Mouse (Mus musculus) lung, embryonic 16.5 days (tissue): ENCODE measurements around the gene Cxcr1. TPM values are rescaled to one million over a fixed set of nuclear protein-coding genes. Genes with fewer than 3 reads are reported as not detected.

Source experiments
- ATAC-seq: fragments of 200-750 bp; cut with Nextera tagmentation; 2 replicates; pipeline ENCODE4 v1.8.0; 2017; ENCODE audit warnings: low read depth, mild to moderate bottlenecking, moderate library complexity
- H3K27ac ChIP-seq: fragments of 300-500 bp; sonication (generic); 2 replicates; pipeline ENCODE4 v1.5.1; 2014; ENCODE audit warnings: mild to moderate bottlenecking, control low read depth, low read length
- H3K27me3 ChIP-seq: fragments of 300-500 bp; sonication (generic); 2 replicates; pipeline ENCODE4 v1.6.1; 2014; ENCODE audit warnings: low read depth, low read length, mixed read lengths; ENCODE audit not compliant: control insufficient read depth, insufficient read depth
- H3K36me3 ChIP-seq: fragments of 300-500 bp; sonication (generic); 2 replicates; pipeline ENCODE4 v1.6.1; 2014; ENCODE audit warnings: low read length; ENCODE audit not compliant: control insufficient read depth, insufficient read depth
- H3K4me1 ChIP-seq: fragments of 300-500 bp; sonication (generic); replicated peaks from 2 replicates; pipeline ENCODE4 v1.6.1; 2014; ENCODE audit warnings: low read length, mixed read lengths; ENCODE audit not compliant: control insufficient read depth, insufficient read depth
- H3K4me2 ChIP-seq: fragments of 300-500 bp; sonication (generic); 2 replicates; pipeline ENCODE4 v1.6.1; 2014; ENCODE audit warnings: low read depth, low read length, control low read depth
- H3K4me3 ChIP-seq: fragments of 300-500 bp; sonication (generic); 2 replicates; pipeline ENCODE4 v1.5.1; 2014; ENCODE audit warnings: mild to moderate bottlenecking, low read length, control low read depth
- H3K9ac ChIP-seq: fragments of 300-500 bp; sonication (generic); 2 replicates; pipeline ENCODE4 v1.6.1; 2014; ENCODE audit warnings: low read length, control low read depth
- H3K9me3 ChIP-seq: fragments of 300-500 bp; sonication (generic); 2 replicates; pipeline ENCODE4 v1.6.1; 2016; ENCODE audit warnings: low read length; ENCODE audit not compliant: control insufficient read depth
- WGBS: fragments of 180-500 bp; shearing (Covaris S2); extraction: QIAGEN DNeasy Blood & Tissue Kit; methylation state at CpG from one replicate; pipeline ENCODE4 v1.1.7; 2014; 5-methylcytosine and 5-hydroxymethylcytosine counted together
- polyA plus RNA-seq: library from polyadenylated mRNA; unstranded; fragments of >200 nt; fragmentation: Nextera tagmentation; extraction: Ambion mirVana; gene quantifications from 2 replicates; pipeline ENCODE4 v1.2.1, GENCODE M21; 2015

The Cxcr1 gene
- polyA plus RNA-seq, 1 experiment from 2014 or later = not detected

GRCm38 (mm10) chr1:74230992-74231391 lies 36.6 kb upstream of the Cxcr1 start:
- Histone ChIP-seq H3K27ac (no peak overlapping the region), H3K9ac (no peak overlapping the region), H3K27me3 (no peaks in the 10 kb centered on the region), H3K9me3 (no peaks in the 10 kb centered on the region), H3K4me1 (no peaks in the 10 kb centered on the region), H3K36me3 (no peaks in the 10 kb centered on the region), H3K4me3 (no peak overlapping the region), H3K4me2 (no peak overlapping the region)
- no peak for ATAC-seq
- 29% methylated on average over 1 of the region's 1 CpGs for WGBS

DNA sequence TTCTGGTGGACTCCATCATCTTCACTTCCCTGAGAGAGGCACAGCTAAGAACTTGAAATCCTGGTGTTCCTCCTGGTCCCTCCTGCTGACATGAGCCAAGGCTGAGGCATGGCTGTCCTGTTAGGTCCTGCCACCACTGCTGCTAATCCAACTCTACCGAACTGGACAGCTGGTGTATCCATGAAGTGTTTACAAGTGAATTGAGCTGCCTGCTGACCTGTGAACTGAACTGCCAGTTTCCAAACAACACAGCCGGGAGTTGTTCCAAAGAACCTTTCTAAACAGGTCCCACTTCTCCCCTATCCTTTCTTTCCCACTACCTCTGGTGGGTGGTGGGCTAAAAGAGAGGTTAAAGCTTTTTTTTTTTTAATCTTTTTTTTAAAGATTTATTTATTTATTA lies 35.5 kb upstream of the Cxcr1 start:
- WGBS = 28% methylated on average over 2 of the region's 2 CpGs
- ATAC-seq = no peak

DNA sequence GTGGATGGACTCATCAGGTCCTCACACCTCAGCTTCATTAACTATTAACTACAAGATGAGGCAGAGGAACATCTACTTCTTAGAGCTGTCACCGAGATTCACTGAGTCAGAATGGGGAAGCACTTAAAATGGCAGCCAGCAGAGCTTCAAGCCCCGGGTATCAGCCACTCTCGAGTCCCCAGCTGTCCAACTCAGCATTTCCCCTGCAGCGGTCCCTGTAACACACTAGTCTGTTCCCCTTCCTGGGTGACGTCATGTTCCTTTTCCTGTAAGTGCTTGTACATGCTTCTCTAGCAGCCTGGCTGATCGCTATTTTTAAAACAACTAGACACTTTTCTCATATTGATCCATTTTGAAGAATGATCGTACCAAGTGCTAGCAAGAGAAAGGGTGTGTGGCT lies 32.9 kb upstream of the Cxcr1 start:
- no peak overlapping the region for H3K4me2 ChIP-seq
- no peaks in the 10 kb centered on the region for H3K9me3 ChIP-seq
- 54% methylated on average over 7 of the region's 7 CpGs for WGBS
- H3K27ac ChIP-seq = no peak overlapping the region
- no peaks in the 10 kb centered on the region for H3K27me3 ChIP-seq
- H3K4me3 ChIP-seq = no peak overlapping the region
- H3K4me1 ChIP-seq = no peaks in the 10 kb centered on the region
- H3K36me3 ChIP-seq = no peaks in the 10 kb centered on the region
- no peak for ATAC-seq
- no peak overlapping the region for H3K9ac ChIP-seq

More for the DNA sequence above, 35.5 kb upstream of the Cxcr1 start:
- Histone ChIP-seq H3K9me3 (no peaks in the 10 kb centered on the region), H3K27ac (no peak overlapping the region), H3K4me3 (no peak overlapping the region), H3K27me3 (no peaks in the 10 kb centered on the region), H3K4me1 (no peaks in the 10 kb centered on the region), H3K4me2 (no peak overlapping the region), H3K36me3 (no peaks in the 10 kb centered on the region), H3K9ac (no peak overlapping the region)

DNA sequence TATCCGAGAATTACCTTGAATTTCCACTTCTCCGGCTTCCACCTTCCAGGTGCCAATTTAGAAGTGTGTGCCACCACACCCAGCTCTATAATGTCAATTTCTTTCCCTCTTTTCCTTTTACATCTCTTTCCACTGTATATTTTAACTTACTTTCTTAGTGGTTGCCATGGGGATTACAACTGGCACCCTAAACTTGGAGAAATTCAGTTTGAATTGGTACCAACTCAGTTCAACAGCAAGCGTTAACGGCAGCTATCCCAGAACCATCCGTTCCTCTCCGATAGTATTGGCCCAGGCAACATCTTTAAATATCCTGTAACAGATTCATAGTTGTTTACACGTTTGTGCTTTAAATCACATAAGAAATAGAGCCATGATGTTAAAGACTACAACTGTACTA lies 25.5 kb upstream of the Cxcr1 start:
- WGBS = 85% methylated on average over 7 of the region's 7 CpGs
- ATAC-seq = no peak

DNA sequence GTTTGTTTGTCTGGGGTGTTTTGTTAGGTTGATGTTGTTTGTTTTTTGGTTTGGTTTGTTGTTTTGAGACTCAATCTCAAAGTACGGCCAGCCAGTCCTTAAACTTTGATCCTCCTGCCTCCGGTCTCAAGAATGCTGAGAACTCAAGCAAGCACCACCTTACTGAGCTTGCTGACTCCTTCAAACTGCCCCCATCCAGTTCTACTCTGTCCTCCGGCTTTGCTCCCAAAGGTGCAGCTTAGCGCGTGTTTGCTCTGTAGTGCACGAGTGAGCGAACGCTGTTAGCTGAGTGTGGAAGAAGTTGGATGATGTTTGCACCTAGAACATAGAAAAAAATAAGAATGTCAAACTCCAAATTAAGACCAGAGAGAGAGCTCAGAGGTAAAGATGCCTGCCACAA lies 14.5 kb upstream of the Cxcr1 start:
- H3K9me3 ChIP-seq = no peaks in the 10 kb centered on the region
- H3K27ac ChIP-seq = no peak overlapping the region
- WGBS = 72% methylated on average over 8 of the region's 8 CpGs
- ATAC-seq = no peak
- H3K4me2 ChIP-seq = no peak overlapping the region
- H3K4me3 ChIP-seq = no peak overlapping the region
- H3K36me3 ChIP-seq = no peaks in the 10 kb centered on the region
- H3K27me3 ChIP-seq = no peaks in the 10 kb centered on the region
- no peak overlapping the region for H3K9ac ChIP-seq
- no peaks in the 10 kb centered on the region for H3K4me1 ChIP-seq

More for the DNA sequence above, 25.5 kb upstream of the Cxcr1 start:
- Histone ChIP-seq H3K4me1 (no peaks in the 10 kb centered on the region), H3K36me3 (no peaks in the 10 kb centered on the region), H3K27me3 (no peaks in the 10 kb centered on the region), H3K4me3 (no peak overlapping the region), H3K9me3 (no peaks in the 10 kb centered on the region), H3K4me2 (no peak overlapping the region), H3K9ac (no peak overlapping the region), H3K27ac (no peak overlapping the region)

GRCm38 (mm10) chr1:74207906-74208305 lies 13.5 kb upstream of the Cxcr1 start:
- no peak for ATAC-seq
- no peak overlapping the region for H3K27ac ChIP-seq
- 48% methylated on average over 8 of the region's 9 CpGs for WGBS
- no peaks in the 10 kb centered on the region for H3K27me3 ChIP-seq
- H3K4me3 ChIP-seq = no peak overlapping the region
- H3K4me2 ChIP-seq = no peak overlapping the region
- H3K36me3 ChIP-seq = no peaks in the 10 kb centered on the region
- no peak overlapping the region for H3K9ac ChIP-seq
- H3K9me3 ChIP-seq = no peaks in the 10 kb centered on the region
- no peaks in the 10 kb centered on the region for H3K4me1 ChIP-seq

DNA sequence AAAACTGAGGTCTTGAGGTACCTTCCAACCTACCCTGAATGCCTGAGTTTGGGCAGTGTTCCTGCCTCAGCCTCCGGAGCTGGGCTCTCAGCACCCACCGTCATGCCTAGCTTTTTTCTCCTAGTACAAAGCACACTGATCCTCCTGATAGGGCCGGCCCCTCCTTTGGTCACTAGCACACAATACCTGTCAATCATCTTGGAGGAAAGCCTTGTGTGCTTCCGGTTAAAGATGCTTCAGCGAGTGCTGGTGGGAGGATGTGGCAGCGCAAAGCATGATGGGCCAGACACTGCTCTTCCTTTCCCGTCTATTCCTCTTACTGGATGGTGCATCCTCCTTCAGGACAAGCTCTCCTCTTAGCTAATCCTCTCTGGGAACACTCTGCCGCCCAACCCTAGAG lies 12.2 kb upstream of the Cxcr1 start:
- no peak for ATAC-seq
- WGBS = 66% methylated on average over 8 of the region's 8 CpGs
- Histone ChIP-seq H3K9ac (no peak overlapping the region), H3K27me3 (no peaks in the 10 kb centered on the region), H3K4me1 (no peaks in the 10 kb centered on the region), H3K4me3 (no peak overlapping the region), H3K9me3 (no peaks in the 10 kb centered on the region), H3K27ac (no peak overlapping the region), H3K36me3 (no peaks in the 10 kb centered on the region), H3K4me2 (no peak overlapping the region)

DNA sequence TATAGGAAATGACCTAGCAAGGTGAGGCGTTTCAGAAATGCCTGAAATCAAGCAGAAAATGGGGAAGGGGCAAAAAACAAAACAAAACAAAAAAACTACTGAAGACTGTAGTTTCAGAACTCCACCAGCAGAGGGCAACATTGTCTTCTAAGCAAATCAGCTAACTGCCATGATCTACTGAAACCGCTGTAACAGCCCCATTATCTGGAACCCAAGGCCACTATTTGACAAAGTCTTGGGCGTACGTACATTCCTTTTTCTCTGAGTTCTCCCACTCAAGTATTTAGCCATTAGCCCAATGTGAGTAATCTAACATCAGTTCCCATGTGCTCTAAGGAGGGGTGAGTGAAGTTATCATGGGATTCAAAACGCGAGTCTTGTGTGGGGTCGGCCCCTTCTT lies 11.4 kb upstream of the Cxcr1 start:
- H3K27ac ChIP-seq = no peak overlapping the region
- H3K4me1 ChIP-seq = 0 out of 2 replicates have a peak, but pooled peaks cover 2% of the 10 kb centered on the region
- H3K36me3 ChIP-seq = no peaks in the 10 kb centered on the region
- H3K9ac ChIP-seq = no peak overlapping the region
- no peak overlapping the region for H3K4me2 ChIP-seq
- no peak overlapping the region for H3K4me3 ChIP-seq
- H3K9me3 ChIP-seq = no peaks in the 10 kb centered on the region
- WGBS = 53% methylated on average over 7 of the region's 7 CpGs
- H3K27me3 ChIP-seq = no peaks in the 10 kb centered on the region
- ATAC-seq = no peak

- no peak overlapping the region for H3K9ac ChIP-seq
- 56% methylated on average over 5 of the region's 5 CpGs for WGBS
- H3K9me3 ChIP-seq = no peaks in the 10 kb centered on the region
- no peaks in the 10 kb centered on the region for H3K36me3 ChIP-seq
- 0 out of 2 replicates have a peak, but pooled peaks cover 8% of the 10 kb centered on the region for H3K4me1 ChIP-seq
- no peaks in the 10 kb centered on the region for H3K27me3 ChIP-seq
- no peak overlapping the region for H3K4me3 ChIP-seq
- H3K4me2 ChIP-seq = no peak overlapping the region
- H3K27ac ChIP-seq = no peak overlapping the region
- no peak for ATAC-seq
Measured at GRCm38 (mm10) chr1:74203457-74203856, 9.0 kb upstream of the Cxcr1 start.
